Mouse (Mus musculus) adrenal gland, adult 2 months (tissue): ENCODE measurements around the gene Gm11757. TPM values are rescaled to one million over a fixed set of nuclear protein-coding genes. Genes with fewer than 3 reads are reported as not detected.
"Not testable (repeated sequence)": the region's sequence is repeated elsewhere in the genome, so short reads cannot be mapped to it uniquely, and the experiment has no call there.

Experiments used
- DNase-seq: peaks from one replicate; pipeline ENCODE4 v3.0.0; 2021
- long read RNA-seq: library from polyadenylated mRNA; stranded (forward); transcript quantifications from one replicate; pipeline ENCODE4 v2.0.0, GENCODE M21; 2021
- polyA plus RNA-seq: library from polyadenylated mRNA; depleted of rRNA; stranded (reverse); fragments of >200 nt; gene quantifications from 2 replicates; pipeline ENCODE4 v1.2.3, GENCODE M21; 2012; rRNA removed
- total RNA-seq, 2 experiments: library from RNA; stranded (reverse); gene quantifications; 2 replicates each; pipeline ENCODE4 v1.2.3; 2021

Gm11757 gene
- total RNA-seq (not detected), polyA plus RNA-seq (not detected in 2 replicates)
- long read RNA-seq, result 0 reads

DNA sequence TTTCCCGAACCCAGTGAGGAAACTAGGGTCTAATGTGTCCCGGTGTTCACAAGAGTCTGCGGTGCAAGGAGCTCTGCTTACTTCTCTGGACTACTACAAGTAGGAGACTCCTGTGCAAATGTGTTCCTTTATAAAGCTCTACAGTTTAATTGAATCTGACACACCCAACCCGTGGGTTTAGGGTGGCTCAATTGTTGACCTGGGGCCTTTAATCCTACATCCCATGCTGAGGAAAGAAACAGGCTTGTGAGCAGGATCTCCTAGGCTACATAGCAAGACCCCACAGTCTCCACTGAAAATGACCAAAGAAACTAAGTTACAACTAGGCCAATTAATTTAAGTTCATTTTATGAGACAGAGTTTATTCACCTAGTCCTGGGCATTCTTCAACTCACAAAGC lies at the start of gene Gm11757:
Gm11757 (minus strand) TSS at position 101 of the 400 bp plus-strand sequence.
- not testable (repeated sequence) for DNase-seq

DNA sequence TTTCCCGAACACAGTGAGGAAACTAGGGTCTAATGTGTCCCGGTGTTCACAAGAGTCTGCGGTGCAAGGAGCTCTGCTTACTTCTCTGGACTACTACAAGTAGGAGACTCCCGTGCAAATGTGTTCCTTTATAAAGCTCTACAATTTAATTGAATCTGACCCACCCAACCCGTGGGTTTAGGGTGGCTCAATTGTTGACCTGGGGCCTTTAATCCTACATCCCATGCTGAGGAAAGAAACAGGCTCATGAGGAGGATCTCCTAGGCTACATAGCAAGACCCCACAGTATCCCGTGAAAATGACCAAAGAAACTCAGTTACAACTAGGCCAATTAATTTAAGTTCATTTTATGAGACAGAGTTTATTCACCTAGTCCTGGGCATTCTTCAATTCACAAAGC lies 29.7 kb upstream of the Gm11757 start, which contains the start of gene Gm11756:
Gm11756 (minus strand) TSS at position 101 of the 400 bp plus-strand sequence.
- DNase-seq, result not testable (repeated sequence)

DNA sequence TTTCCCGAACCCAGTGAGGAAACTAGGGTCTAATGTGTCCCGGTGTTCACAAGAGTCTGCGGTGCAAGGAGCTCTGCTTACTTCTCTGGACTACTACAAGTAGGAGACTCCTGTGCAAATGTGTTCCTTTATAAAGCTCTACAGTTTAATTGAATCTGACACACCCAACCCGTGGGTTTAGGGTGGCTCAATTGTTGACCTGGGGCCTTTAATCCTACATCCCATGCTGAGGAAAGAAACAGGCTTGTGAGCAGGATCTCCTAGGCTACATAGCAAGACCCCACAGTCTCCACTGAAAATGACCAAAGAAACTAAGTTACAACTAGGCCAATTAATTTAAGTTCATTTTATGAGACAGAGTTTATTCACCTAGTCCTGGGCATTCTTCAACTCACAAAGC lies 14.9 kb upstream of the Gm11757 start, which contains the start of gene Gm13871:
Gm13871 (minus strand) TSS at position 101 of the 400 bp plus-strand sequence.
- not testable (repeated sequence) for DNase-seq

DNA sequence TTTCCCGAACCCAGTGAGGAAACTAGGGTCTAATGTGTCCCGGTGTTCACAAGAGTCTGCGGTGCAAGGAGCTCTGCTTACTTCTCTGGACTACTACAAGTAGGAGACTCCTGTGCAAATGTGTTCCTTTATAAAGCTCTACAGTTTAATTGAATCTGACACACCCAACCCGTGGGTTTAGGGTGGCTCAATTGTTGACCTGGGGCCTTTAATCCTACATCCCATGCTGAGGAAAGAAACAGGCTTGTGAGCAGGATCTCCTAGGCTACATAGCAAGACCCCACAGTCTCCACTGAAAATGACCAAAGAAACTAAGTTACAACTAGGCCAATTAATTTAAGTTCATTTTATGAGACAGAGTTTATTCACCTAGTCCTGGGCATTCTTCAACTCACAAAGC lies 14.7 kb downstream of the Gm11757 start, which contains the start of gene Gm11758:
Gm11758 (minus strand) TSS at position 101 of the 400 bp plus-strand sequence.
- not testable (repeated sequence) for DNase-seq

Other genes starting within 250 kb of the Gm11757 start
- not detected for gene Gm11239, start 222.8 kb downstream of the Gm11757 start, total RNA-seq
- gene Gm11239, start 222.8 kb downstream of the Gm11757 start, polyA plus RNA-seq, result not detected in 2 replicates
- gene Gm428, start 207.6 kb downstream of the Gm11757 start, total RNA-seq, result not detected
- not detected in 2 replicates for gene Gm428, start 207.6 kb downstream of the Gm11757 start, polyA plus RNA-seq
- gene Rasef, start 100.1 kb downstream of the Gm11757 start, total RNA-seq, result not detected
- gene Rasef, start 100.1 kb downstream of the Gm11757 start, polyA plus RNA-seq, result not detected in 2 replicates
- gene Gm11758, start 14.8 kb downstream of the Gm11757 start, total RNA-seq, result not detected
- not detected in 2 replicates for gene Gm11758, start 14.8 kb downstream of the Gm11757 start, polyA plus RNA-seq
- not detected for gene Gm13871, start 14.8 kb upstream of the Gm11757 start, total RNA-seq
- gene Gm13871, start 14.8 kb upstream of the Gm11757 start, polyA plus RNA-seq, result not detected in 2 replicates
- not detected for gene Gm11756, start 29.6 kb upstream of the Gm11757 start, total RNA-seq
- gene Gm11756, start 29.6 kb upstream of the Gm11757 start, polyA plus RNA-seq, result not detected in 2 replicates
- not detected for gene 2310002L09Rik, start 59.7 kb upstream of the Gm11757 start, total RNA-seq
- not detected in 2 replicates for gene 2310002L09Rik, start 59.7 kb upstream of the Gm11757 start, polyA plus RNA-seq
- under 1 TPM; 0.37 to 0.38 TPM for gene Frmd3, start 122.3 kb upstream of the Gm11757 start, total RNA-seq
- gene Frmd3, start 122.3 kb upstream of the Gm11757 start, polyA plus RNA-seq, result 0.06 TPM in 1 of 2 replicates, not detected in the other